Mouse (Mus musculus) layer of hippocampus, adult 8-10 months (tissue): ENCODE measurements around the gene Igsf9. TPM values are rescaled to one million over a fixed set of nuclear protein-coding genes. Genes with fewer than 3 reads are reported as not detected.

ENCODE experiments used
- DNase-seq, 2 experiments: peaks; one replicate each; pipeline ENCODE4 v3.0.0; 2022; ENCODE audit warnings: low spot score in 2 of 2
- total RNA-seq, 4 experiments: library from RNA; stranded (reverse); gene quantifications; 2 replicates each; pipeline ENCODE4 v1.2.4; 2022

Igsf9 gene
- total RNA-seq, 4 experiments from 2014 or later = 4.1 to 6.6 (median 5.3) TPM

GRCm38 (mm10) chr1:172515396-172515795, 33.8 kb downstream of the Igsf9 start:
- DNase-seq = no peak

- DNase-seq = no peak
Observed at GRCm38 (mm10) chr1:172518013-172518412, 36.4 kb downstream of the Igsf9 start.

- no peak for DNase-seq
Observed at GRCm38 (mm10) chr1:172519644-172520043, 38.1 kb downstream of the Igsf9 start.

- peak; percentile 68 to 70 for DNase-seq
Observed at GRCm38 (mm10) chr1:172520576-172521440, 39.2 kb downstream of the Igsf9 start, which contains the start of gene Cfap45. Gene Cfap45, plus strand, starts transcription at chr1:172520801.

GRCm38 (mm10) chr1:172522524-172522923, 40.9 kb downstream of the Igsf9 start:
- DNase-seq = no peak

- DNase-seq = no peak
Observed at GRCm38 (mm10) chr1:172523699-172524101, 42.1 kb downstream of the Igsf9 start.

- no peak for DNase-seq
Observed at GRCm38 (mm10) chr1:172525027-172525764, 43.6 kb downstream of the Igsf9 start.

- DNase-seq = no peak
Observed at GRCm38 (mm10) chr1:172525971-172526370, 44.4 kb downstream of the Igsf9 start.

GRCm38 (mm10) chr1:172526380-172527081, 44.9 kb downstream of the Igsf9 start:
- DNase-seq = no peak

GRCm38 (mm10) chr1:172527431-172527830, 45.8 kb downstream of the Igsf9 start:
- no peak for DNase-seq

GRCm38 (mm10) chr1:172528701-172529100, 47.1 kb downstream of the Igsf9 start:
- DNase-seq = peak; percentile 62 to 86

GRCm38 (mm10) chr1:172530544-172531220, 49.1 kb downstream of the Igsf9 start:
- DNase-seq = no peak

- DNase-seq = no peak
Observed at GRCm38 (mm10) chr1:172532551-172532950, 51.0 kb downstream of the Igsf9 start.

- no peak for DNase-seq
Observed at GRCm38 (mm10) chr1:172535116-172535515, 53.5 kb downstream of the Igsf9 start.

- DNase-seq = no peak
Observed at GRCm38 (mm10) chr1:172539827-172540226, 58.2 kb downstream of the Igsf9 start.

GRCm38 (mm10) chr1:172540283-172540820, 58.8 kb downstream of the Igsf9 start:
- DNase-seq = no peak

- no peak for DNase-seq
Observed at GRCm38 (mm10) chr1:172546062-172546461, 64.5 kb downstream of the Igsf9 start.
